Comparison of ENCODE assay signal across 9 mouse cellular contexts in genomic region chr4:129231594-129232450, GRCm38 (mm10). TPM values are rescaled to one million over a fixed set of nuclear protein-coding genes. Genes with fewer than 3 reads are reported as not detected.
A peak's percentile ranks its signal among the peaks of the same experiment; 100 is the strongest.
DNase-seq lines count a peak whose midpoint lies in the region; ATAC-seq and TF ChIP-seq lines count a peak whose summit lies in the region.
"Had no signal": no experiment of that assay in that cellular context is flagged by ENCODE, and none has a peak within 500 bp of the region (broad histone marks: within the 10 kb centered on the region; RNA-seq: fewer than 3 reads in every experiment).

No protein-coding gene starts in this region.

- peaks cover 0 to 34% of the 10 kb centered on the region in 2 experiments; a peak in 2 of 4 replicates for H3K36me3 ChIP-seq in MEL (ENCODE audit: control insufficient read depth in 1 of 2, insufficient read depth in 2 of 2, low read length in 2 of 2)
- no peaks in the 10 kb centered on the region for H3K36me3 ChIP-seq in kidney, adult 2 months (ENCODE audit: control insufficient read depth, insufficient read depth, low read length)
- no peaks in the 10 kb centered on the region for H3K36me3 ChIP-seq in lung, embryonic 14.5 days (ENCODE audit: insufficient read depth)

- intact Hi-C loops in left cerebral cortex, postnatal 25 days (cut with DNase I) = no loop called here

- H3K79me2 ChIP-seq in MEL (ENCODE audit: control insufficient read depth, insufficient read depth, low read length, poor library complexity) = no peaks in the 10 kb centered on the region

- H3K27me3 ChIP-seq in MEL (ENCODE audit: control insufficient read depth in 1 of 2, insufficient read depth in 2 of 2, low read length in 2 of 2) = no peaks in the 10 kb centered on the region
- no peaks in the 10 kb centered on the region for H3K27me3 ChIP-seq in kidney, adult 2 months (replicated peaks; ENCODE audit: control insufficient read depth, insufficient read depth, low read length)
- peaks cover 10% of the 10 kb centered on the region for H3K27me3 ChIP-seq in lung, embryonic 14.5 days (ENCODE audit: insufficient read depth, low read length)

- TF ChIP-seq RAD21 in MEL (IDR thresholded peaks at IDR 0.05; ENCODE audit: low read depth, low read length) = no peak

- 45% methylated on average over 12 of the region's 12 CpGs for WGBS in kidney, adult 2 months
- 55% methylated on average over 12 of the region's 12 CpGs for WGBS in lung, embryonic 14.5 days

- H3K27ac ChIP-seq in MEL (ENCODE audit: control insufficient read depth, low read depth, low read length) = no peak overlapping the region
- peak overlapping the region; percentile 95 for H3K27ac ChIP-seq in kidney, adult 2 months (ENCODE audit: insufficient read depth, low read depth, low read length)
- H3K27ac ChIP-seq in lung, embryonic 14.5 days (ENCODE audit: low read depth) = peak overlapping the region; percentile 33; the same call in 1 of the 2 replicates

- DNase-seq in 3134 (ENCODE audit: extremely low read depth, insufficient read length, low spot score) (peak; percentile 88), MEL (ENCODE audit: low read depth, low spot score) (peak; percentile 50)
- peak; percentile 78 for DNase-seq in kidney, adult 2 months
- peak; percentile 51 for DNase-seq in lung, embryonic 14.5 days
- DNase-seq in frontal cortex, postnatal 10 days (ENCODE audit: low spot score in 2 of 2) = no peak
- no peak for DNase-seq in left cerebral cortex, postnatal 25 days (ENCODE audit: low spot score in 2 of 2)
- DNase-seq in right cerebral cortex, postnatal 36 days (ENCODE audit: low spot score in 2 of 2) = no peak
- DNase-seq in left cerebral cortex, adult 18-20 months (ENCODE audit: low spot score in 2 of 2) = no peak
- DNase-seq: gastrocnemius, postnatal 14 days had no signal

- H3K9me3 ChIP-seq in MEL (replicated peaks; ENCODE audit: insufficient read depth, low read length) = no peaks in the 10 kb centered on the region
- no peaks in the 10 kb centered on the region for H3K9me3 ChIP-seq in lung, embryonic 14.5 days (ENCODE audit: low read depth, low read length)

- no peak overlapping the region for H3K4me3 ChIP-seq in MEL (ENCODE audit: control insufficient read depth in 1 of 2, insufficient read depth in 1 of 2, low read depth in 2 of 2, low read length in 2 of 2)
- H3K4me3 ChIP-seq in kidney, adult 2 months (ENCODE audit: insufficient read depth, low read depth, low read length) = no peak overlapping the region
- no peak overlapping the region for H3K4me3 ChIP-seq in lung, embryonic 14.5 days (ENCODE audit: low read depth, low read length)

- no peak for TF ChIP-seq POLR2A in MEL (IDR thresholded peaks at IDR 0.05; ENCODE audit: control insufficient read depth in 1 of 2, insufficient read depth in 1 of 2, low read depth in 1 of 2, low read length in 2 of 2, poor library complexity in 1 of 2)
- no peak for TF ChIP-seq POLR2A in kidney, adult 2 months (IDR thresholded peaks at IDR 0.05; ENCODE audit: low read depth, low read length)

- no peak overlapping the region for H3K9ac ChIP-seq in MEL (ENCODE audit: control insufficient read depth, low read depth, low read length, poor library complexity, severe bottlenecking)
- H3K9ac ChIP-seq in lung, embryonic 14.5 days = no peak overlapping the region

- H3K4me1 ChIP-seq in MEL (ENCODE audit: control insufficient read depth in 1 of 2, insufficient read depth in 2 of 2, low read length in 2 of 2) = peaks cover 25 to 50% of the 10 kb centered on the region in 2 experiments
- H3K4me1 ChIP-seq in kidney, adult 2 months (ENCODE audit: control insufficient read depth, insufficient read depth, low read length) = peaks cover 27% of the 10 kb centered on the region; the same call in 1 of the 2 replicates
- peaks cover 30% of the 10 kb centered on the region for H3K4me1 ChIP-seq in lung, embryonic 14.5 days (ENCODE audit: insufficient read depth)

- TF ChIP-seq CTCF in MEL (IDR thresholded peaks at IDR 0.05 in 2 of 3, conservative IDR thresholded peaks at IDR 0.05 in 1 of 3; ENCODE audit: control insufficient read depth in 1 of 3, insufficient read depth in 1 of 3, low read depth in 2 of 3, low read length in 3 of 3, poor library complexity in 1 of 3, severe bottlenecking in 1 of 3) = no peak
- no peak for TF ChIP-seq CTCF in kidney, adult 2 months (conservative IDR thresholded peaks at IDR 0.05; ENCODE audit: insufficient read depth, insufficient read length, low read depth, low read length)
- TF ChIP-seq CTCF in lung, embryonic 14.5 days (IDR thresholded peaks at IDR 0.05; ENCODE audit: low read depth) = no peak

- no peak; the same call in 1 of the 2 replicates for ATAC-seq in lung, embryonic 14.5 days (ENCODE audit: insufficient read depth)

- TF ChIP-seq EP300 in MEL (IDR thresholded peaks at IDR 0.05; ENCODE audit: low read depth in 1 of 2, low read length in 2 of 2) = no peak

- peak overlapping the region; percentile 18; the same call in 1 of the 2 replicates for H3K4me2 ChIP-seq in lung, embryonic 14.5 days

TF ChIP-seq in MEL, 35 proteins besides CTCF, POLR2A, EP300 and RAD21:
- TF ChIP-seq GATA1 (IDR thresholded peaks at IDR 0.05; ENCODE audit: low read depth, low read length) = peak; percentile 51
- TF ChIP-seq ETS1 (IDR thresholded peaks at IDR 0.05; ENCODE audit: low read depth, low read length) = no peak
- no peak for TF ChIP-seq USF1 (IDR thresholded peaks at IDR 0.05; ENCODE audit: low read depth, low read length)
- no peak for TF ChIP-seq ZC3H11A (IDR thresholded peaks at IDR 0.05; ENCODE audit: low read depth, low read length)
- TF ChIP-seq MAZ (IDR thresholded peaks at IDR 0.05; ENCODE audit: low read depth, low read length) = peak; percentile 30; the same call in 1 of the 2 replicates
- TF ChIP-seq TAL1 (IDR thresholded peaks at IDR 0.05; ENCODE audit: low read length) = no peak
- TF ChIP-seq POLR2AphosphoS2 (IDR thresholded peaks at IDR 0.05; ENCODE audit: low read length) = no peak
- 0 out of 2 replicates have a peak, but pooled peaks have one; percentile 6 for TF ChIP-seq NRF1 (IDR thresholded peaks at IDR 0.05; ENCODE audit: insufficient read depth, low read depth, low read length, poor library complexity, severe bottlenecking)
TF ChIP-seq in MEL: peak in this region for 3.

RNA-seq across cellular contexts. Expression of gene C77080, which starts 29.4 kb away (rescaled TPM):
- total RNA-seq in MEL (2012; rRNA removed) = 0.92 and 1.3 TPM in 2 replicates
- 1 to 10 TPM in 1 of 2 experiments, not detected in 1; 6.9 TPM for polyA plus RNA-seq in MEL (2012; ENCODE audit: insufficient read depth in 1 of 2, insufficient read length in 2 of 2, low read depth in 1 of 2, low replicate concordance in 2 of 2, missing spikeins in 1 of 2)
- 39.3 and 45.5 TPM in 2 replicates for polyA plus RNA-seq in kidney, adult 2 months (2012; rRNA removed)
- polyA plus RNA-seq in lung, embryonic 14.5 days (2014; fragmentation: Nextera tagmentation; extraction: Ambion mirVana) = 2.8 and 3.2 TPM in 2 replicates
- total RNA-seq in left cerebral cortex, postnatal 25 days (2021) = 10 to 100 TPM; 19.5 to 28.2 TPM
- 10 to 100 TPM; 23.1 to 24.0 TPM for total RNA-seq in left cerebral cortex, adult 18-20 months (2021)

RNA-seq across cellular contexts. Expression of gene Yars, which starts 42.3 kb away (rescaled TPM):
- total RNA-seq in MEL (2012; rRNA removed) = 89.5 and 113 TPM in 2 replicates
- 100 to 1,000 TPM; 179 to 539 TPM for polyA plus RNA-seq in MEL (2012; ENCODE audit: insufficient read depth in 1 of 2, insufficient read length in 2 of 2, low read depth in 1 of 2, low replicate concordance in 2 of 2, missing spikeins in 1 of 2)
- 16.3 and 17.4 TPM in 2 replicates for polyA plus RNA-seq in kidney, adult 2 months (2012; rRNA removed)
- polyA plus RNA-seq in lung, embryonic 14.5 days (2014; fragmentation: Nextera tagmentation; extraction: Ambion mirVana) = 84.4 and 92.2 TPM in 2 replicates
- 10 to 100 TPM; 85.3 to 96.2 TPM for total RNA-seq in left cerebral cortex, postnatal 25 days (2021)
- total RNA-seq in left cerebral cortex, adult 18-20 months (2021) = 100 to 1,000 TPM in 1 of 2 experiments, 10 to 100 TPM in 1; 83.9 to 102 TPM

RNA-seq across cellular contexts. Expression of gene S100pbp, which starts 42.3 kb away (rescaled TPM):
- total RNA-seq in MEL (2012; rRNA removed) = 11.6 and 14.2 TPM in 2 replicates
- polyA plus RNA-seq in MEL (2012; ENCODE audit: insufficient read depth in 1 of 2, insufficient read length in 2 of 2, low read depth in 1 of 2, low replicate concordance in 2 of 2, missing spikeins in 1 of 2) = 10 to 100 TPM in 1 of 2 experiments, not detected in 1; 28.3 TPM
- polyA plus RNA-seq in kidney, adult 2 months (2012; rRNA removed) = 12.6 and 13.6 TPM in 2 replicates
- 17.3 and 18.1 TPM in 2 replicates for polyA plus RNA-seq in lung, embryonic 14.5 days (2014; fragmentation: Nextera tagmentation; extraction: Ambion mirVana)
- 10 to 100 TPM; 37.8 to 41.2 TPM for total RNA-seq in left cerebral cortex, postnatal 25 days (2021)
- 10 to 100 TPM; 37.1 to 38.3 TPM for total RNA-seq in left cerebral cortex, adult 18-20 months (2021)

RNA-seq across cellular contexts. Expression of gene Sync, which starts 55.6 kb away (rescaled TPM):
- total RNA-seq in MEL (2012; rRNA removed) = 0.13 and 0.31 TPM in 2 replicates
- polyA plus RNA-seq in MEL (2012; ENCODE audit: insufficient read depth in 1 of 2, insufficient read length in 2 of 2, low read depth in 1 of 2, low replicate concordance in 2 of 2, missing spikeins in 1 of 2) = under 1 TPM in 1 of 2 experiments, not detected in 1; 0.43 TPM
- polyA plus RNA-seq in kidney, adult 2 months (2012; rRNA removed) = 0.46 and 0.69 TPM in 2 replicates
- 0.33 and 0.54 TPM in 2 replicates for polyA plus RNA-seq in lung, embryonic 14.5 days (2014; fragmentation: Nextera tagmentation; extraction: Ambion mirVana)
- total RNA-seq in left cerebral cortex, postnatal 25 days (2021) = 1 to 10 TPM; 1.4 to 1.6 TPM
- 1 to 10 TPM; 1.9 to 2.5 TPM for total RNA-seq in left cerebral cortex, adult 18-20 months (2021)

Comparison
In these comparisons a context has a peak if more than half of its experiments do, and no peak if none do; other contexts are left out.
1. DNase-seq: peak in 3134 (single experiment), MEL (single experiment), kidney, adult 2 months (single experiment) and lung, embryonic 14.5 days (single experiment); none in frontal cortex, postnatal 10 days (0 of 2), left cerebral cortex, postnatal 25 days (0 of 2), right cerebral cortex, postnatal 36 days (0 of 2) and left cerebral cortex, adult 18-20 months (0 of 2).